Mouse (Mus musculus) thymus, adult 2 months (tissue): Measurements from ENCODE around the gene Papss2. TPM values are rescaled to one million over a fixed set of nuclear protein-coding genes. Genes with fewer than 3 reads are reported as not detected.
A peak's percentile ranks its signal among the peaks of the same experiment; 100 is the strongest.

Source experiments
- DNase-seq: peaks from one replicate; pipeline ENCODE4 v3.0.0; 2021
- H3K27ac ChIP-seq: fragments of 200-500 bp; 2 replicates; pipeline ENCODE4 v1.5.1; 2012; ENCODE audit warnings: low read length, control low read depth; ENCODE audit not compliant: control insufficient read depth, insufficient read depth
- H3K27me3 ChIP-seq: fragments of 200-500 bp; 2 replicates; pipeline ENCODE4 v1.6.1; 2012; ENCODE audit warnings: mild to moderate bottlenecking, low read length, moderate library complexity, mixed read lengths; ENCODE audit not compliant: control insufficient read depth, insufficient read depth
- H3K36me3 ChIP-seq: fragments of 200-500 bp; 2 replicates; pipeline ENCODE4 v1.6.1; 2012; ENCODE audit warnings: mild to moderate bottlenecking, low read length, moderate library complexity; ENCODE audit not compliant: control insufficient read depth, insufficient read depth
- H3K4me1 ChIP-seq: fragments of 200-500 bp; replicated peaks from 2 replicates; pipeline ENCODE4 v1.6.1; 2012; ENCODE audit warnings: low read length; ENCODE audit not compliant: control insufficient read depth, insufficient read depth
- H3K4me3 ChIP-seq: fragments of 200-500 bp; 2 replicates; pipeline ENCODE4 v1.5.1; 2012; ENCODE audit warnings: mild to moderate bottlenecking, low read length, control low read depth, moderate library complexity; ENCODE audit not compliant: control insufficient read depth, insufficient read depth
- CTCF ChIP-seq: fragments of 200-500 bp; IDR thresholded peaks from 2 replicates; pipeline ENCODE4 v1.5.1; 2012; ENCODE audit warnings: mild to moderate bottlenecking, control low read depth, low read length, moderate library complexity, borderline replicate concordance; ENCODE audit not compliant: control insufficient read depth, poor library complexity, insufficient read depth; ENCODE audit errors: extremely low read depth
- POLR2A ChIP-seq: fragments of 200-500 bp; IDR thresholded peaks from 2 replicates; pipeline ENCODE4 v1.6.1; 2012; ENCODE audit warnings: mild to moderate bottlenecking, low read length, control low read depth, moderate library complexity; ENCODE audit not compliant: control insufficient read depth, poor library complexity, insufficient read depth; ENCODE audit errors: extremely low read depth
- WGBS: fragments of 180-500 bp; shearing (Covaris S2); methylation state at CpG from one replicate; pipeline ENCODE4 v1.1.7; 2018; 5-methylcytosine and 5-hydroxymethylcytosine counted together
- polyA plus RNA-seq: library from polyadenylated mRNA; depleted of rRNA; stranded (reverse); fragments of >200 nt; gene quantifications from 2 replicates; pipeline ENCODE4 v1.2.3, GENCODE M21; 2012

The Papss2 gene
- polyA plus RNA-seq, 1 experiment: 5.7 TPM

GRCm38 (mm10) chr19:32626768-32627331, 31.3 kb downstream of the Papss2 start:
- WGBS: 36% methylated on average over 13 of the region's 13 CpGs
- H3K4me3 ChIP-seq: no peak overlapping the region

GRCm38 (mm10) chr19:32627631-32628030, 32.0 kb downstream of the Papss2 start:
- 78% methylated on average over 4 of the region's 4 CpGs for WGBS
- peaks cover 11% of the 10 kb centered on the region for H3K4me1 ChIP-seq
- DNase-seq: no peak
- H3K27ac ChIP-seq: no peak overlapping the region
- H3K27me3 ChIP-seq: no peaks in the 10 kb centered on the region
- no peak for TF ChIP-seq POLR2A
- no peak for TF ChIP-seq CTCF
- H3K36me3 ChIP-seq: no peaks in the 10 kb centered on the region
- H3K4me3 ChIP-seq: no peak overlapping the region

More at GRCm38 (mm10) chr19:32626768-32627331, 31.3 kb downstream of the Papss2 start:
- Histone ChIP-seq H3K27ac (no peak overlapping the region), H3K36me3 (no peaks in the 10 kb centered on the region), H3K4me1 (peaks cover 15% of the 10 kb centered on the region), H3K27me3 (no peaks in the 10 kb centered on the region)
- no peak for TF ChIP-seq CTCF
- no peak for TF ChIP-seq POLR2A
- peak; percentile 31 for DNase-seq

DNA sequence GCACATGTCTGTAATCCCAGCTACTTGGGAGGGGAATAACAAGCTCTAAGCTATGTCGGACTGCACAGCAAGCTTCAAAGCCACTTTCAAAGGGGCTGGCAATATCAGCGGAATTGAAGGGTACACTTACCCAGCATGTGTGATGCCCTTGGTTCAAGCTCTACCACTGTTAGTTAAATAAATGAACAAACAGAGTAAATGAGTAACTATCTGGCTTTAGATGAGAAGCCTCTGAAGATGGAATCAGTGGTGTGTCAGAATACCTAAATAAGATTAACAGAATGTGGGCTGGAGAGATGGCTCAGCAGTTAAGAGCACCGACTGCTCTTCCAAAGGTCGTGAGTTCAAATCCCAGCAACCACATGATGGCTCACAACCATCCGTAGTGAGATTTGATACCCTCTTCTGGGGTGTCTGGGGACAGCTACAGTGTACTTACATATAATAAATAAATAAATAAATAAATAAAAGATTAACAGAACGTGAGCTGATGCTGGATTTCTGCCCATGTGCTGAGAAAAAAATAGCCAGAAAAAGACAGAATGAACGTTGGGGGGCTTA, 33.1 kb downstream of the Papss2 start:
- no peak for DNase-seq
- Histone ChIP-seq H3K27me3 (no peaks in the 10 kb centered on the region), H3K4me3 (no peak overlapping the region), H3K36me3 (no peaks in the 10 kb centered on the region), H3K4me1 (peaks cover 11% of the 10 kb centered on the region), H3K27ac (no peak overlapping the region)
- TF ChIP-seq POLR2A (no peak), CTCF (no peak)
- WGBS: 91% methylated on average over 7 of the region's 7 CpGs

DNA sequence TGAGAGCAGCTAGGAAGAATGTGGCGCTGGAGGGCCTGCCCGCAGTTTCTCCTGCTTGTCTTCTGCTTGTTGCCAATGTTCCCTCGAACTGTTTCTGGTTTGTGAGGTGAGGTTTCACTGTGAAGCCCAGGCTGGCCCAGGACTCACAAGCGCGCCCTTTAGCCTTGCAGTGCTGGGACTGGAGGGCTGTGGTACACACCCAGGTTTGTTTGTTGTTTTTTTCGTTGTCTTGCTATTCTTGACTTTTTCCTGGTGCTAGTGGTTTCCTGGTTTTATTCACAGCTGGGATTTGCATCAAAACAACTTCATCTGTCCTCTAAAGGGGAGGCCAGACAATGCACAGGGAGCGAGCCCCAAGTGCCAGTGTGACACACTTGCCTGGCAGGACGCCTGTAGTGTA, 39.3 kb downstream of the Papss2 start:
- Histone ChIP-seq H3K27ac (no peak overlapping the region), H3K27me3 (no peaks in the 10 kb centered on the region), H3K36me3 (no peaks in the 10 kb centered on the region), H3K4me1 (no peaks in the 10 kb centered on the region), H3K4me3 (no peak overlapping the region)
- 91% methylated on average over 8 of the region's 8 CpGs for WGBS
- TF ChIP-seq CTCF (no peak), POLR2A (no peak)
- no peak for DNase-seq

DNA sequence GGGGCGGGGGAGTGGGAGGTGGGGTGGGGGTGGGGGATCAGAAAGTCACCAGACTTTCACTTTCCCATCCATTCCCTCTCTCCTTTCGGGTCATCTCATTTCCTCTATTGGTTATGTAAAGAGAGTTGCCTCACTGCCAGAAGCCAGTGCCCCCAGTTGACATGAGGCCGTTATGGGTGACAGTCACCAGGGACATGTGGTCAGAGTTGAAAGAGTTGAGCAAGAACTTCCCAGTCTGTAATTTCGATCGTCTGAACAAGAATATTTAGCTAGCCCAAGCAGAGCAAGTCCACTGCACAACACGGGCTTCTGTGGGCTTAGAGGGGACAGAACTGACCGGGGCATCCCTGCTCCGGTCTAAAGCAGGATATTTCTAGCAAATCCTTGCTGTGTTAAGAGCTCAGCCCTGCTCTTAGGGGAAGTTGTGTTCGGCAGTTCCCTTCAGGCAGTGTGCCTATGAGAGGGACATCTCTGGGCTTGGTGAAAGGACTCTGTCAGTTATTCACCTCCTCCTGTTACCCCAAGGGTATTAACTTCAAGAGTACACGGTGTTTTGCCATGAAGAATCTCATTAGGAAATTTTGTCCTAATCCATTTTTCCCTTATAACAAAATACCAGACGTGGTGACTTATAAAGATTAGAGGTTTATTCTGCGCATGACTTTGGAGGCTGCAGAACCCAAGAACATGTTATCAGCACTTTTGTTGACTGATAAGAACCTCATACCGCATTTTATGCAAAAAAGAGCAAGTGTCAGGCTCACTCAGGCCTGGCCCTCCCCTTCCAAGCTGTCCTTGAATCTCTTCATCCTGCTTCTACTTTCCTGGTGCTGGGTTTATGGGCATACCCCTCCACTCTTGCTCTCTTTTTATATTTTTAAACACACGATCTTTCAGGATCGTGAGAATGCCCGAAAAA, 42.0 kb downstream of the Papss2 start:
- H3K36me3 ChIP-seq: no peaks in the 10 kb centered on the region
- WGBS: 65% methylated on average over 16 of the region's 16 CpGs
- DNase-seq: no peak
- H3K4me1 ChIP-seq: no peaks in the 10 kb centered on the region
- H3K27me3 ChIP-seq: no peaks in the 10 kb centered on the region
- no peak overlapping the region for H3K27ac ChIP-seq
- TF ChIP-seq POLR2A: no peak
- no peak for TF ChIP-seq CTCF
- H3K4me3 ChIP-seq: no peak overlapping the region

- Histone ChIP-seq H3K36me3 (no peaks in the 10 kb centered on the region), H3K27ac (no peak overlapping the region), H3K4me3 (no peak overlapping the region), H3K27me3 (no peaks in the 10 kb centered on the region), H3K4me1 (no peaks in the 10 kb centered on the region)
- DNase-seq: no peak
- no peak for TF ChIP-seq POLR2A
- no peak for TF ChIP-seq CTCF
- WGBS: 83% methylated on average over 13 of the region's 13 CpGs
These were observed 42.8 kb downstream of the Papss2 start for GRCm38 (mm10) chr19:32638276-32638903.
